Mouse (Mus musculus): ENCODE data around the gene Stxbp4.

Gene Stxbp4

GRCm38 (mm10) chr11:90464046-90464595 is 173.8 kb downstream of the Stxbp4 start:
- DNase-seq (ENCODE audit: low spot score in 2 of 2) = no peak

- DNase-seq (ENCODE audit: low spot score in 2 of 2) = no peak
These were observed 177.4 kb downstream of the Stxbp4 start for GRCm38 (mm10) chr11:90460458-90460857.

DNA sequence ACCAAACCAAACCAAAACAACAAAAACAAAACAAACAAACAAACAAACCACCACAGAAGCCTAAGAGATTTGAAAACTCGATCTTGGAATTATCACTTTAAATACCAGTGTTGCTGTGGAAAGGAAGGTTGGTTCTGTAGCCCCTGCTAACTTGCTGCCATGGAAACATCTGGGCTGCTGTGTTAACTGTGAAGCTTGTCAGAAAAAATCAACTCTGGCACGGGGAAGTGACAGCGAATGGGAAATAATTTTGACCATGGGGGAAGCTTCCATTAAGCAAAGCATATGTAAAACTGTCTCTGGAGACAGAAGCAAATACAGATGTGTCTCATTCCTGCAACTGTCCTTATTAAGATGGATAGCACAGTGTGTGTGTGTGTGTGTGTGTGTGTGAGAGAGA is 185.8 kb downstream of the Stxbp4 start:
- no peak for DNase-seq (ENCODE audit: low spot score in 2 of 2)

DNA sequence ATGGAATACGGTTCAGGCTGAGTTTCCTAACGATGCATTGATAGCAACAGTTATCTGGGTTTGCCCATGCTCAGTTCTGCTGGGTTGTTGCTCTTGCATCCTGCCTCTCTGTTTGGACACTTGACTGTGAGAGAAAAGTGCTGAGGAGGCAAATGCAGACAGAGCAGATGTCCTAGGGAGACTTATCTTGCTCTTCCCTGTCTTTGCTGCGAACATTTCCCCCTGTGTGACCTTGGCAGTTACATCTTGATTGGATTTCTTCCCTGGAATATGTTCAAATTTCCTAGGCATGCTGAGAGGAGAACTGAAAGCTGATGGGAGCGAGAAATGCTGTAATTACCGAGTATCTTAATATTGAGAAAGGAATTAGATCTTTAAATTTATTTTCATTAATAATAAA is 186.4 kb downstream of the Stxbp4 start:
- DNase-seq (ENCODE audit: low spot score in 2 of 2) = no peak

DNA sequence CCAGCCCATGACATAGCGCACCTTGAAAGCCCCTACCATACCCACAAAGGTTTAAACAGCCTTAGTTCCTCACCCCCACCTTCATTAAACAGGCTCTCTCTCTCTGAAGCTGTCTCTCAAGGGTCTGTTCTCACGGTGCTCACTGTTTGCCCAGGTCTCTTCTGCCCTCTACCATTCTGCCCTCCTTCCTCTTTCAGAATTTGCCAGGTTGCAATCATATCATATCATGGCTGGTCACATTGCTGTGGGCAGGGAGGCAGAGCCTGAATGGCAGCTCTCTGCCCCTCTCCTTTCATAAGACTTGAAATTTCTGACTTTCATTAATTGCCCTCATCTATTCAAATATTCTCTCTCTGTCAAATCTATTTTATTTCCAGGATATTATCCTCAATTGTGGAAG is 195.4 kb downstream of the Stxbp4 start:
- no peak for DNase-seq (ENCODE audit: low spot score in 2 of 2)

GRCm38 (mm10) chr11:90440851-90441250 is 197.0 kb downstream of the Stxbp4 start:
- DNase-seq (ENCODE audit: low spot score in 2 of 2) = no peak

DNA sequence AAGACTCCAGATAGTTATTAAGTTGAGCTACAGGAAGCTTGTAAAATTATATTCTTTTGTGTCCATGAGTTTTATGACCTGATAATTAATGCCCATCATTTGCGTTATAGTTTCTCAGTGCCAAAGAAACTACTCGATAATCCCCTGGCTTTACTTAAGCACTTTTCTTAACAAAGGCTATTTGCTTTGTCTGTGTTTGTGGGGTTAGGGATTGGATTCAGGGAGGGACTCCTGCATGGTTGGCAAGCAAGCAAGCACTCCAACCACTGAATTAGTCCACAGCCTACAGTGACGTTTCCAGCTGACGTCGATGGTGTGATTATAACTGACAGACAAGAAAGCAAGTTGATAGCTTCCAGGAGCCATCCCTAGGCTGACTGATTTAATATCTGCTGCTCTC is 199.1 kb downstream of the Stxbp4 start:
- DNase-seq (ENCODE audit: low spot score in 2 of 2) = no peak

Measured in cerebellum, postnatal 4 days (tissue).